Mouse (Mus musculus): ENCODE results near the gene Drg1.
"Not testable (repeated sequence)": the region's sequence is repeated elsewhere in the genome, so short reads cannot be mapped to it uniquely, and the experiment has no call there.

Gene Drg1

DNA sequence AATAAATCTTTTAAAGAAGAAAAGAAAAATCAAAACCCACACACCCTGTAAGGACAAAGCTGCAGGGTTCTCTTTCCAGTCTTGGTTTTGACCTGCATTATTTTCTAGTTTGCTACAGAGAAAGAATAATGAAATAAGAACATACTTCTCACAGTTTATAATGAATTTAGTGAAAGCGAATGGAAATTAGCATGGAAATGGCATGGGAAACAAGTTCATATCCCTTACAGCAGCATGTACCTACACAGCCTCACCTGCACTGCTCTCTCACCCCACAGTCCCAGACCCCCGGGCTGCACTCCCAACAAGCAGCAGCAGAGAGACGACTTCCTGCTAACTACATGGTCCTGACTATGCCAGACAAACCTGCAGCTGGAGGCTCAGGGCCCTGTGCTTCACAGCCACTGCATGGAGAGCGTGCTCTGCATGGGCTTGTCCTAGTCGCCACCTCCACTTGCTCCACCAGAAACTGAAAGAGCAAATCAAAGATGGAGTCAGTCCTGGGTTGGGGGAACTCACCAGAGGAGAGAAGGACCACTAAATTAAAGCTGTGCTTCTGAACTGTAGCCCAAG lies 100.9 kb downstream of the Drg1 start:
- DNase-seq: not testable (repeated sequence)

DNA sequence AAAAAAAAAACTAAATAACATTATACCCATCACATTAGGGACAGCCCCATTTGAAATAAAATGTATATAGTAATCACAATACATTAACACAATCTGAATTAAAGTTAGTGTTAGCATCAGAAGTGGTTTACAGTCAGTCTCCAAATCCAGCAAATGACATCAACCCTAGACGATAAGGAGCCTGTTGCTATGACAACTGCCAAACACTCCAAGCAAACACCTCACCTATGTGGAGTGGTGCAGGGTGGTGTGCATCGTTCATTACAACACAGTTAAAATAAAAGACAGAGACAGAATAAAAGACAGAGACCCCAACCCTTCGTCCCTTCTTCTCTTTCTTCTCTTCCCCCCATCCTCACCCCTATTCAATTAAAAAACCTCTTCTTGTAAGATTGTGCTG lies 102.6 kb downstream of the Drg1 start:
- DNase-seq: not testable (repeated sequence)

DNA sequence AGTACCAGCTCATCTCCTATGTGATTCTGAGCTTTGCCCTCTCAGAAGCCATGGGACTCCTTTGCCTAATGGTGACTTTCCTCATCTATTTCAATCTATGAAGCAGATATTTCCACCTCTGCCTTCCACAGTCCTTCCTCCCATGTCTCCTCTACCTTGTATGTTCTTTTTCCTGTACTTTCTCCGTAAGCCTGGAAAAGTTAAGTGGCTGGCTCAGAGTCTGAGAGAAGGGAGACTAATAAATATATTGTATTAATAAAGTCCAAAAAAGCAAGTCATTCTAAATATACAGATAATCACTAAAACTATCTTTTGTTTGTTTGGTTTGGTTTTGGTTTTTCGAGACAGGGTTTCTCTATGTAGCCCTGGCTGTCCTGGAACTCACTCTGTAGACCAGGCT lies 103.1 kb downstream of the Drg1 start:
- DNase-seq: peak; percentile 37

DNA sequence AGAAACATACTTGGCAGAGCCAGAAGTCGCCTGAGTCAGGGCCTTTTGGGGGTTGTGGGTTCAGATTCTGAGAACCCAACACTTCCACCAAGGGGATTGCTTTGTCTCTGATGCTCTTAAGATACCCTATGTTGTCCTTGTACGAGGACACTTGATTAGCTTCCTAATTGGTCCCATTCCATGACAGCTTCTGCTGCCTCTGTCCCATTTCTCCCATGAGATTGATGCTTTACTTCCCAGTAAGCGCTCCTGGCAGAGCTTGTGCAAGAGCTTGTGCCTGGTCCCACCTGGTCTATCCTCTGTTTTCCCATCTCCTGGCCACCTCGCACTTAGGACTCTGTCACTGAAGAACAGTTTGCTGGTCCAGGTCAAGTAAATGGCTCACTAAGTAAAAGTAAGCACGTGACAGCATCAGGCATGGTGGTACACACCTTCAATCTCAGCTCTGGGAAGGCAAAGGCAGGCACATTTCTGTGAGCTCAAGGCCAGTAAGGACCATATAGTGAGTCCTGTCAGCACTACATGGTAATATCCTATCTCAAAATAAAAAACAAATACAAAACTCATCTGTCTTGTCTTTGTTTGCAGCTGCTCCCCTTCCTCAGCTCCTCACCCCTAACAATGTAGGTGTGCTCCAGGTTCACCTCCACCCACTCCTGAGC lies 103.8 kb downstream of the Drg1 start:
- peak; percentile 56 for DNase-seq

DNA sequence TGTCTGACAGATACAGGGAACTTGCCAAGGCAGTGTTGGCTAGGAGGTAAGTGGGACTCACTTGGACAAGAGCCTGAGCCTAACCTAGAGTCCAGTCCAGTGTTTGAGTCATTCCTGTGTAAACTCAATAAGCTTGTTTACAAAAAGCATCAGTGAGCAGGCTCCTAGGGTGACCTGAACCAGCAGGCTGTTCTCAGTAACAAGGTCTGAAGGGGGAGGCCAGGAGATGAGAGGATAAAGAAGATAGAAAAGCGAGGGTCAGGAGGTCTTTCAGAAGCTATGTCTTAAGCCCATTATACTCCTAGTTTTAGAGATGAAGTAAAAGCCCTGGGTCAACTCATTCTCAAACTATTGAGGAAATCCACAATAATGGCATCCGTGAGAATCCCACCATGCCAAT lies 104.8 kb downstream of the Drg1 start:
- DNase-seq: peak; percentile 49

DNA sequence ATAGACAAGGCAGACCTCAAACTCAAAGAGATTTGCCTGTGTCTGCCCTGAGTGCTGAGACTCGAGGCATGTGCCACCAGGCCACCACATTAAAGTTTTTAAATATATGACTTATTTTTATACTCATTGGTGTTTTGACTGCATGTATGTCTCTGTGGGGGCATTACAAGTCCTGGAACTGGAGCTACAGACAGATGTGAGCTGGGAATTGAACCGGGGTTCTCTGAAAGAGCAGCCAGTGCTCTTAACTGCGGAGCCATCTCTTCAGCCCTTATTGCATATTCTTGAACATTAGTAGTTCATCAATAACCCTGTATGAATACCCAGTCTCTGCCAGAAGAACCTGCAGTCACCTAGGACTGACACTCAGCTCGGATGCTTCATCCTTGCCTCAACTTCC lies 107.4 kb downstream of the Drg1 start:
- not testable (repeated sequence) for DNase-seq

DNA sequence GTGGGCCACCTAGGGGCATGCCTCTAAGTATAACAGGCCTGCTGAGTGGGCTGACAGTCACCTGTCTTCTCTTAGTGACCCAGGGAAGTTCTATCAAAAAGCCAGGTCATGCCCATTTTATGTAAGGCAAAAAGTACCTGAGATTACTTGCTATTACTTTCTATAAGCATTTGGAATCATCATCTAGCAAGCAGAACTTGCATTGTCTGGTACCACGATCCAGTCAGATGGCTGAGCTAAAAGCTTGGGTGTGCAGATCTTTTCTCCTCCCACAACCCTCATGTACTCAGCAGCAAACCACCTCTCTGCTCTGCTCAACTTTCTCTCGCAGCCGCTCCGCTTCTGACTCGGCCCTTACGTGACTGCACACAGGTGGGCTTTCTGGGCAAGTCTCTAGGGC lies 108.2 kb downstream of the Drg1 start:
- not testable (repeated sequence) for DNase-seq

DNA sequence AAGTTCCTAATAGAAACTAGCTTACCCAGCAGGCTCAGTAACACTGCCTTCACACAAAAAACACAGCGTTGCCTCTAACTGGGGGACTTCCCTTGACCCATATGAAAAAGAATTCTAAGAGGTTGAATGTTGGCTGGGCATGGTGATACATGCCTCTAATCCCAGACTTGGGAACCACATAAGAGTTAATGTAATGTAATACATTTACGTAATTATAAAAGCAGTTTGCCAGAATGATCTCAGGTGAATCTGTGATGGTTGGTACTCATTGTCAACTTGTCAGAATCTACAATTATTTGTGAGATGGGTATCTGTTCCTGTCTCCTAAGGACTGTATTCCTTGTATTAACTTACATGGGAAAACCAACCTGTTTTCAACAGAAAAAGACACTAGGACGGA lies 109.2 kb downstream of the Drg1 start:
- DNase-seq: not testable (repeated sequence)

DNA sequence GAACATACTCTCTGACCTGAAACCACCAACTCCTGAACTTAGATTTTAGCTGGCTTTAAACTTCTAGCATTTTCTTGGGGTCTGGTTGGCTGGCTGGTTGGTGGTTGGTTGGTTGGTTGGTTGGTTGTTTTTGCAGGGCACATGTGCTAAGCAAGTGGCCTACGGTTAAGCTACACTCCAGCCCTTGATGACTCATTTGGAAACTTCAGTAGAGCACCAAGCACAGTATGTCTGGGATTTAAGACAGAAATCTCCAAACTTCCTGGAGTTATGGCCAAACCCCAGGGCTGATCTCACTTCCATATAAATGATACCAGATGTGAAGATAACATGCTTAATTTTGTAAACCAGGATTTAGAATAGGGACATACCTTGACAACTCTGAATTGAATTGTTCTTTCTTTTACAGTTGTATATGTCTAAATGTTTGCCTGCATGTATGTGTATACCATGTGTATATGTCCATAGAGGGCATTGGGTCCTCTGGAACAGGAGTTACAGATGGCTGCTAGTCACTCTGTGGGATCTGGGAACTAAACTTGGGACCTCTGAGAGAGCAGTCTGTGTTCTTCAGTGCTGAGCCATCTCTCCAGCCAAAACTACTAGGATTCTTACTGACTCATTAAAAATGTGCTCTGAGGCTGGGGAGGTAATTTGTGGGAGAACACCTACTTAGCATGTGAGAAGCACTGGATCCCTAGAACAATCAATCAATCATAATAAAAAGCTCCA lies 112.4 kb downstream of the Drg1 start:
- DNase-seq: peak; percentile 52

DNA sequence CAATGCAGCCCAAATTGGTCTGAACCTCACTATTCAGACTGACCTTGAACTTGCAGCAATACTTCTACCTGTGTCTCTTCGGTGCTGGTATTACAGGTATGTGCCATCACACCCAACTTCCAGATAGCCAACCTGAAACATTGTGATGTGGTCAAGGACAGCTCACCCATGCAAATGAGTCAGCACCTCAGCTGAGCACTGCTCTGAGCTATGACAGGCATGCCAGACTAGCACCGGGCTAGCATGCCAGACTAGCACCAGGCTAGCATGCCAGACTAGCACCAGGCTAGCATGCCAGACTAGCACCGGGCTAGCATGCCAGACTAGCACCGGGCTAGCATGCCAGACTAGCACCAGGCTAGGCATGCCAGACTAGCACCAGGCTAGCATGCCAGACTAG lies 114.9 kb downstream of the Drg1 start:
- DNase-seq: peak; percentile 32

DNA sequence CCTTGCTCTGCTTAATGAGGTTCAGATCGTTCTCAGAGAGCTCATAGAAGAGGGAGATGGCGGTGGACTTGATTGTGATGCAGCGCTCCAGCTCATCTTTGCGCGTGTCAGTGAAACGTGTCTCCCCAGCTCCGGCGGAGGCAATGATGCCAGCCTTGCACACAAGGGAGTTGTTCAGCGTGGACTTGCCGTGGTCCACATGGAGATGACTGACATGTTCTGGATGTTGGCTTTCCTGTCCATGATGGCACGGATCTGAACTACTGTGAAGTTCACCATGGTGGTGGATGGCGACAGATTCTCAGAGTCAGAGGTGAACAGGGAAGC lies 115.6 kb downstream of the Drg1 start:
- not testable (repeated sequence) for DNase-seq

DNA sequence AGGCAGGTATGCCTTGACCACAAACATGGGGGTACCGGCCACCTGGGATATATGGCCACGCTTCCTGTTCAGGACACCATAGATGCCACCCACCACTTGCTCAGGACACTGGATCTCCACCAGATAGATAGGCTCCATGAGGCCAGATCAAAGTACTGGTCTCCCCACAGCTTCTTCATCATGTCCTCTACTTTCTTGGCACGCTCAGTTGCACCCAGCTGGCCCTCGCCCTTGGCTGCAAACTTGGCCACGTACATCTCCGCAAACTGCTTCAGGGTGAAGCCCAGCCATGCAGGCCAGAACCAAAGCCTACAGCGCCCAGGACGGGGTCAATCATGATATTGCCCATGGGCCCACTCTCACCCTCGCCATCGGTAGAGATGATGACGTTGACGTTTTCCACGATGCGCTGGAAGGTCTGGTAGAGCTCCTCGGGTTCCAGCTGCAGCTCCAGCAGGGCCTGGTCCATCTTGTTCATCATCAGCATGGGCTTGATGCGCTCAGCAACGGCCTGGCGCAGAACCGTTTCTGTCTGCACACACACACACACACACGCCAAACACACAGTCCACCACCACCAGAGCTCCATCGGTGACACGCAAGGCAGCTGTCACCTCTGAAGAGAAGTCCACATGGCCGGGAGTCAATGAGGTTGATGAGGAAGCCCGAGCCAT lies 116.1 kb downstream of the Drg1 start:
- peak; percentile 63 for DNase-seq

DNA sequence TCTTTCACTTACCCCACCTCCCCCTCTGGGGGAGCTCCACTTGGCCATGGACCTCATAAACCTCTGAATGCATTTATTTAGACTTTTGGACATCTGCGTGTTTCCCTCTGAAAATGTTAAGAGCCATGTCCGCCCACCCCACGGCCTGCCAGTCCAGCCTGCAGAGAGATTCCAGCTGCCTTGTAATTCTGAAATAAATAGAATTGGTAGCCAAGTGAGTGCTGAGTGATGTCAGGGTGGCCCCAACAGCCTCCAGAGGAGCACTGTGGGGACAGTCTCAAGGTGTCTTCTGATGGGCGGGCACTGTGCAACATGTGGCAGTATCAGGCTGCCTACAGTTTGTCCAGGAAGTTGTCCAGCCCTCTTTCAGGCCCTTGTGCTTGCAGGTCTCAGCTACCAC lies 116.7 kb downstream of the Drg1 start:
- DNase-seq: peak; percentile 27

DNA sequence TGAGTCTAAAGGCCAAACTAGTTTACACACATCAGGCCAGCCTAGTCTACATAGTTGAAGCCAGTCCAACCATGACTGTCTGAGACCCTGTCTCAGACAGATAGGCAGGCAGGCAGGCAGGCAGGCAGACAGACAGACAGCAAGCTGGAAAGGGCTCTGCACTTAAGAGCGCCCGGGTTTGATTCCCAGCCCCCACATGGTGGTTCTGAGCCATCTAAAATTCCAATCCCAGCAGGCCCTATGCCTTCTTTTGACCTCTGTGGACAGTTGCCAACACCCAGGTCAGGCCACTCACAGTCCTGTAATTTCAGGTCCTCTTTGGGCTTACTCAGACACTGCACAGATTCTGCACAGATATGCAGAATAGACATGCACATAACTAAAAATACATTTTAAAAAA lies 119.4 kb downstream of the Drg1 start:
- DNase-seq: not testable (repeated sequence)

DNA sequence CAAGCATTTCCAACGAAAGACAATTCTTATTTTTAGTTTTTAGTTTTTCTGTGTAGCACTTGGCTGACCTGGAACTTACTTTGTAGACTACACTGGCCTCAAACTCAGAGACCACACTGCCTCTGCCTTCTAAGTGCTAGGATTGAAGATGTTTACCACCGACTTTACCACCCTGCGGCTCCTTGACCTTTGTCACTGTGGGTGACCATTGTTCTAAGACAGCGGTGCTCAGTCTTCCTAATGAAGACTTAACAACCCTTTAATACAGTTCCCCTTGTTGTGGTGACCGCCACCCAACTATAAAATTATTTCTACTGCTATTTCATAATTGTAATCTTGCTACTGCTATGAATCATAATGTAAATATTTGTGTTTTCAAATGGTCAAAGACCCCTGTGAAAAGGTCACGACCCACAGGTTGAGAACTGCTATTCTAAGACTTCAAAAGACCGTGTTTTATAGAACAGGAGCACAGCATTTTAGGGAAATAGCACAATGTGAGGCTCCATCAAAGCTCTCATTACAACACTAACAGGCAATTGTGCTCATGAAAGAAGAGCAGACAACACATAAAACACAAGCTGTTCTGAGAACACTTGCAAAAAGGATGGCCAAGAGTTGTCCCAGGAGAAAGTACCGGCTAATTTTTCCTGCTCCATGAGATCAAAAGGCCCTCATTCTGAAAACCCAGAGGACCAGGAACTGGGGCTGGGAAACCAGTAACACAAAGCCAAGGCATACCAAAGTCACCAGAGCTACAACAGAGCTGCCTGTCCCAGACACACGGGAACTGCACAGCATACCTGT lies 120.7 kb downstream of the Drg1 start:
- not testable (repeated sequence) for DNase-seq

DNA sequence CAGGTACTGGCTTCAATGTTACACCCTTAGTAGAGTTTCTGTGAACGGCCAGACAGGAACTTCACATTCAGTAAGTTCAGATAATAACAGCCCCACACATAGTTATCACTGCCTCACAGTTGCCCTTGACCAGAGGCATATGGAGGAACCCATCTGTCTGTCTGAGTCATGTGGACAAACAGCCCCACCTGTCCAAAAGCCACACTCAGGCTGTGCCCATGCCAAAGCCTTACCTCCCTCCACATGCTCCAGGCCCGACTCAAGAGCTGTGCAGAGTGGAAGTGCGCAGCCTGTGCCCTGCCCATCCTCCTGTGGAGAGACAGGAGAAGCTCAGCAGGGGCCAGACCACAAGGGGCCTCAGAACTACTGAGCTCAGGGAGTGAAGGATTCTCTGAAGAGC lies 122.2 kb downstream of the Drg1 start:
- DNase-seq: not testable (repeated sequence)

DNA sequence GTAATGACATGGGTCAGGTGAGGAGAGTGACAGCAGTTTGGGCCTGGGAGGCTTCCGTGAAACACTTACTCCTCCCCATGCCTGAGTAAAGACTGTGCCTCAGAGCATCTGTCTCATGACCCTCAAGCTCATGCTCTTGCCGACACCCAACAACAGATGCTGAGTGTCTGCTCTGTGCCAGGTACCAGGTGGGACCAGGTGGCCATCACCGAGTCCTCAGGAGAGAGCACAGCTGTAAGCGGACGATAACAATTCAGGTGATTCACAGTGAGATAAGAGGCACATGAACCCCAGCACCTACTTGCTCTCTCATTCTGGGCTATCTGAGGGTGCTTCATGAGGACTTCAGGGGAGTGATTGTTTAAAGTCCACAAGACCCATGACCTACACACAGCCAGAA lies 123.8 kb downstream of the Drg1 start:
- DNase-seq: peak; percentile 74

DNA sequence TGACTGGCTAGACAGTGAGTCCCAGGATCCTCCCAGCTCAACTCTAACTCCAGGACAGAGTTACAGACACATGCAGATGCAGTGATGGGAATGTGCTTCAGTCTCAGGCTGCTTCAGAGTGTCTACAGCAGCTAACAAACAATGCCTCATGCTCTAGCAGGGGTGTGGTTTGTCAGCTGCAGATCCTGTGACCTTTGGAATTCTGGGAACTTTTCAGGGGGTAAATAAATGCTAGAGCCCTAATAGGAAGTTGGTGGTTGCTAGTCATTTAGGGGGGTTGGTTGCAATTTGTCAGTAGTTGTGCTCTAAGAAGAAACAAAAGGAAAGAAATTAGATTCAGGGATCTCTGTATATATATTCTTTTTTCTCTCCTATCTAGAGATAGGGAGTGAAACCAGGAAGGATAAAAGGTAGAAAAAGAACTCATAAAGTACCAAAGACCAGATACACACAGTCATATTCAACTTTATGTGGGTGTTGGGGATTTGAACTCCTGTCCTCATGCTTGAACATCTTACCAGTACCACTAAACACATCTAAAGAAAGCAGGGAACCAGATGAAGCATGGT lies 125.2 kb downstream of the Drg1 start:
- DNase-seq: not testable (repeated sequence)

DNA sequence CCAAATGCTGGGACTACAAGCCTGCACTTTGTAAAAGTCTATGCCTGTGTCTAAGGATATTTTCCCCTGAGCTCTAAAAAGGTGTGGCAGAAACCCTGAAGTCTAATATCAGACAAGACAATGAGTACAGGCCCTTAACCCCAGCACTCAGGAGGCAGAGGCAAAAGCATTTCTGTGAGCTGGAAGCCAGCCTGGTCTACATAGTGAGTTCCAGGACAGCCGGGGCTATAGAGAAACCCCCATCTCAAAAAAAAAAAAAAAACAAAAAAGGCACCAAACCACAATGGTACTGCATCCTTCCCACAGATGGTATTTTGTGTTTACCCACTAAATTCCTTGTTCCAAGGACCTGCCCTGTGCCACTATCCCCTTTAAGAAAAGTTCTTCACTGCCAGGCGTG lies 127.9 kb downstream of the Drg1 start:
- DNase-seq: peak; percentile 31

All from kidney, postnatal 10 days (tissue).